Mouse (Mus musculus) CH12.LX (cell line): ENCODE measurements around the gene Nhp2.

ENCODE experiments used
- CHD2 ChIP-seq: IDR thresholded peaks from 2 replicates; pipeline ENCODE4 v1.6.1; 2011; ENCODE audit warnings: low read length, improper control_type of control experiment
- CTCF ChIP-seq, 2 experiments: IDR thresholded peaks in 1 of 2; conservative IDR thresholded peaks in 1 of 2; 2 replicates each; pipeline ENCODE4 v1.5.1; 2011 to 2012; ENCODE audit warnings: low read depth in 2 of 2, low read length in 2 of 2, improper control_type of control experiment in 1 of 2, inconsistent platforms in 1 of 2, mild to moderate bottlenecking in 1 of 2, moderate library complexity in 1 of 2
- EP300 ChIP-seq: IDR thresholded peaks from 2 replicates; pipeline ENCODE4 v1.6.1; 2011; ENCODE audit warnings: low read length, improper control_type of control experiment
- PAX5 ChIP-seq: IDR thresholded peaks from 2 replicates; pipeline ENCODE4 v1.6.1; 2012; ENCODE audit warnings: low read length, inconsistent platforms, mixed read lengths
- POLR2A ChIP-seq: IDR thresholded peaks from 2 replicates; pipeline ENCODE4 v1.6.1; 2011; ENCODE audit warnings: low read depth, mild to moderate bottlenecking, improper control_type of control experiment, low read length
- ZKSCAN1 ChIP-seq: IDR thresholded peaks from 2 replicates; pipeline ENCODE4 v1.6.1; 2012; ENCODE audit warnings: low read depth, inconsistent platforms, low read length, improper control_type of control experiment, borderline replicate concordance

DNA sequence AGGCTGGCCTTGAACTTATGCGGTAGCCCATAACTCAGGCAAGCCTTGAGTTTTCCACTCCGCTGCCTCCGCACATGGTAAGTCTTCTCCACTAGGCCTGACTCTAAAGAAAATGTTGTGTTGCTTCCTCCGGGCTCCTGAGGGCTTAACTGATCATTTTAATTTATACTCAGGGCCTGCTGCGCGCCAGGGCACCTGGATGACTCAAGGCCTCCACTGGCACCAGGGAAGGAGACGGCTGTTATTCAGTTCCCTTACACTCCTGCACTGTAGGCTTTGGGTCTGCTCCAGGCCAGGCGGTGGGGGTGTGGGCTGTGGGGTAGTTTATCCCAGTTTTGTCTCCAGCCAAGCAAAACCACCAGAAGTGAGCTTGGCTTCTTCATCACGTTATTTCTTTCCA, 53.8 kb downstream of the Nhp2 start:
- TF ChIP-seq ZKSCAN1 (no peak), POLR2A (no peak), CTCF (conservative IDR thresholded peaks at IDR 0.05 in 1 of 2, IDR thresholded peaks at IDR 0.05 in 1 of 2; ENCODE audit: low read depth in 2 of 2, low read length in 2 of 2) (no peak), EP300 (no peak), PAX5 (no peak), CHD2 (no peak)
